Comparison of ENCODE assay signal across 13 mouse cellular contexts in genomic region chr1:35452441-35453107, GRCm38 (mm10).
"Had no signal": no experiment of that assay in that cellular context is flagged by ENCODE, and none has a peak within 500 bp of the region (broad histone marks: within the 10 kb centered on the region; RNA-seq: fewer than 3 reads in every experiment).

No protein-coding gene starts in this region.

- ATAC-seq: liver, postnatal 0 days; midbrain, embryonic 13.5 days had no signal

- H3K36me3 ChIP-seq: limb, embryonic 12.5 days; liver, embryonic 13.5 days; lung, embryonic 15.5 days; midbrain, embryonic 13.5 days had no signal

- H3K4me2 ChIP-seq: limb, embryonic 12.5 days; liver, embryonic 13.5 days; lung, embryonic 15.5 days; midbrain, embryonic 13.5 days had no signal

- H3K27ac ChIP-seq: layer of hippocampus, adult 2 months; limb, embryonic 12.5 days; liver, embryonic 13.5 days; lung, embryonic 15.5 days; macrophage; midbrain, embryonic 13.5 days had no signal

- H3K9me3 ChIP-seq: limb, embryonic 12.5 days; liver, embryonic 13.5 days; lung, embryonic 15.5 days; midbrain, embryonic 13.5 days had no signal

- H3K9ac ChIP-seq: limb, embryonic 12.5 days; liver, embryonic 13.5 days; liver, postnatal 0 days; lung, embryonic 15.5 days; midbrain, embryonic 13.5 days had no signal

- DNase-seq: kidney, postnatal 10 days; kidney, postnatal 4 days; liver; liver, embryonic 13.5 days; liver, postnatal 0 days; lung, postnatal 14 days; right cerebral cortex, postnatal 25 days; thymus, postnatal 14 days had no signal

- H3K4me1 ChIP-seq: limb, embryonic 12.5 days; liver, embryonic 13.5 days; lung, embryonic 15.5 days; midbrain, embryonic 13.5 days had no signal

- H3K4me3 ChIP-seq: layer of hippocampus, adult 2 months; limb, embryonic 12.5 days; liver, embryonic 13.5 days; lung, embryonic 15.5 days; midbrain, embryonic 13.5 days had no signal

- H3K27me3 ChIP-seq: limb, embryonic 12.5 days; liver, embryonic 13.5 days; lung, embryonic 15.5 days; midbrain, embryonic 13.5 days had no signal
